Mouse (Mus musculus): ENCODE measurements around the gene Ppp2r3a.

- no peak for TF ChIP-seq TAL1 (IDR thresholded peaks at IDR 0.05; ENCODE audit: low read length)
- no peak for TF ChIP-seq GATA1 (IDR thresholded peaks at IDR 0.05; ENCODE audit: low read length)
Measured at GRCm38 (mm10) chr9:101235786-101236185, 15.8 kb downstream of the Ppp2r3a start.
